Mouse (Mus musculus) megakaryocyte, embryonic 14.5 days (primary cell): ENCODE data around the gene Tph1. TPM values are rescaled to one million over a fixed set of nuclear protein-coding genes. Genes with fewer than 3 reads are reported as not detected.

Source experiments
- H3K27me3 ChIP-seq: replicated peaks from 2 replicates; pipeline ENCODE3; 2012; ENCODE audit warnings: inconsistent platforms
- H3K36me3 ChIP-seq: replicated peaks from 2 replicates; pipeline ENCODE3; 2012; ENCODE audit warnings: low read length, inconsistent platforms, mixed read lengths
- H3K4me1 ChIP-seq: 2 replicates; pipeline ENCODE4 v1.6.1; 2012; ENCODE audit warnings: inconsistent platforms
- H3K4me3 ChIP-seq: replicated peaks from 2 replicates; pipeline ENCODE3; 2012; ENCODE audit warnings: moderate library complexity, mild to moderate bottlenecking, inconsistent platforms
- H3K9me3 ChIP-seq: 2 replicates; pipeline ENCODE4 v1.6.1; 2012; ENCODE audit warnings: inconsistent platforms
- FLI1 ChIP-seq: IDR thresholded peaks from 2 replicates; pipeline ENCODE4 v1.6.1; 2012; ENCODE audit warnings: low read length, inconsistent platforms, mixed read lengths
- GATA1 ChIP-seq: IDR thresholded peaks from 3 replicates; pipeline ENCODE4 v1.6.1; 2012; ENCODE audit warnings: mixed read lengths, low read length, inconsistent platforms, borderline replicate concordance
- polyA plus RNA-seq: library from polyadenylated mRNA; stranded (reverse); fragments of >175 nt; gene quantifications from 2 replicates; pipeline ENCODE4 v1.2.3, GENCODE M21; 2012; ENCODE audit warnings: low replicate concordance; ENCODE audit not compliant: insufficient read depth

Gene Tph1
- 0.11 TPM in 1 of 2 replicates, not detected in the other for polyA plus RNA-seq

DNA sequence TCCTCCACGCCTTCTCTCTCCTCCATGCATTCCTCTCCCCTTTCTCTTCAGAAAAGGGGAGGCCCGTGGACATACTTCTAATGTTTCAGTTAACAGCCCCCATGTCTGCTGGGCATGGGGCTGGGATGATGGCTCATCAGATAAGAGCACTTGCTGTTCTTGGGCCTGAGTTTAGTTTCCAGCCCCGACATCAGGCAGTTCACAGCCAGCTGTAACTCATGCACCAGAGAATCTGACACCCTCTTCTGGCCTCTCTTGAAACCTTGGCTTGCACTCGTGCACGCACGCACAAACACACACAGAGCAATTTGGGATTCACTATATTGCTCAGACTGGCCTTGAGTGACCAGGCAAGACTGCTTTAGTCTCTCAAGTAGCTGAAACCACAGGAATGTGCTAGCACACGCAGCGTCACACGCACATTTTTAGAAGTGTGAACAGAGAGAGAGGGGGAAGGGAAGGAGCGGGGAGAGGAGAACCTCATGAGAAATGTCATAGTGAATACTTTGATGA, at the start of gene Tph1:
TSS of gene Tph1 (minus strand) at position 378 of the 513 bp plus-strand sequence.
- H3K36me3 ChIP-seq, result no peaks in the 10 kb centered on the region
- peaks cover 33% of the 10 kb centered on the region for H3K4me1 ChIP-seq
- H3K27me3 ChIP-seq, result peaks cover 51% of the 10 kb centered on the region
- peak within 1 kb of the TSS; percentile 4 for H3K4me3 ChIP-seq
- peaks cover 3% of the 10 kb centered on the region; the same call in 1 of the 2 replicates for H3K9me3 ChIP-seq
- TF ChIP-seq FLI1 (no peak), GATA1 (no peak)

DNA sequence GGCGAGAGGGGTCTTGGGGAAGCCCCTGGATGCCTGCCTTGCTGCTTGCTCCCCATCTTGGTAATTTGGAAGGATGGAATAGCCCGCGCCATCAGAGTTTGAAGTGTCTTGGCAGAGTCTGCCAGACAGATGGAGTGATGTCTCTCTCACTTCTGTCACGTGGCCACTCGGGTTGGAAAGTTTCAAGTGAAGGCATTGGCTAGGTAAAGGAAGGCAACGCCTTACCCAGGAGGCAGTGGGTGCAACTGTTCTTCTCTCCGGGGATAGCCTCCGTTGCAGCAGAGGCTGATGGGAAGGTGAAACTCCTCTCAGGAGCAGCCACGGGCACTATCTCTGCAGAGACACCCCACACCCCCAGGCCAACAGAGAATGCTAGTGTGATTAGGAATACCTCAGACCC, 48.1 kb upstream of the Tph1 start:
- no peak overlapping the region for H3K4me3 ChIP-seq

DNA sequence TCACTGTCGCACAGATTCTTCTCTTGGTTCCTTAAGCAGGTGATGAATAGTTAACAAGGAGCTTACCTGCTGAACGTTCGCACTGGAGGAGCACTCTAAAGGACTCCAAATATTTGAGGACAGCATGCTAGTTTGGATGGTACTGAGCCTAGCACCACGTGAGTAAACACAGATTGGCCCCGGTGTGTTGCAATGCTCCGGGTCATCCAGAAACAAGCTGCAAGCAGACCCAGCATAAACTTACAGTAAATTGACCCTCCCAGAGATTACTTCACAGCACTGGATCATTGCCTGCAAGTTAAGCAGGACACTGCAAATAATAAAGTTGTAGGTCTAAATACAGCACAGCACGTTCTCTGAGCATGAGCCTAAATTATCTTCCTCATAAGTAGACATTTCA, 47.2 kb upstream of the Tph1 start:
- H3K4me1 ChIP-seq, result peaks cover 26% of the 10 kb centered on the region
- H3K4me3 ChIP-seq, result no peak overlapping the region
- peaks cover 54% of the 10 kb centered on the region for H3K27me3 ChIP-seq
- H3K36me3 ChIP-seq, result no peaks in the 10 kb centered on the region
- TF ChIP-seq GATA1, result no peak
- TF ChIP-seq FLI1, result no peak
- H3K9me3 ChIP-seq, result no peaks in the 10 kb centered on the region

More for the DNA sequence above, 48.1 kb upstream of the Tph1 start:
- H3K27me3 ChIP-seq, result peaks cover 59% of the 10 kb centered on the region
- peaks cover 21% of the 10 kb centered on the region for H3K4me1 ChIP-seq
- H3K36me3 ChIP-seq, result no peaks in the 10 kb centered on the region
- H3K9me3 ChIP-seq, result no peaks in the 10 kb centered on the region
- TF ChIP-seq GATA1, result no peak
- TF ChIP-seq FLI1, result no peak

DNA sequence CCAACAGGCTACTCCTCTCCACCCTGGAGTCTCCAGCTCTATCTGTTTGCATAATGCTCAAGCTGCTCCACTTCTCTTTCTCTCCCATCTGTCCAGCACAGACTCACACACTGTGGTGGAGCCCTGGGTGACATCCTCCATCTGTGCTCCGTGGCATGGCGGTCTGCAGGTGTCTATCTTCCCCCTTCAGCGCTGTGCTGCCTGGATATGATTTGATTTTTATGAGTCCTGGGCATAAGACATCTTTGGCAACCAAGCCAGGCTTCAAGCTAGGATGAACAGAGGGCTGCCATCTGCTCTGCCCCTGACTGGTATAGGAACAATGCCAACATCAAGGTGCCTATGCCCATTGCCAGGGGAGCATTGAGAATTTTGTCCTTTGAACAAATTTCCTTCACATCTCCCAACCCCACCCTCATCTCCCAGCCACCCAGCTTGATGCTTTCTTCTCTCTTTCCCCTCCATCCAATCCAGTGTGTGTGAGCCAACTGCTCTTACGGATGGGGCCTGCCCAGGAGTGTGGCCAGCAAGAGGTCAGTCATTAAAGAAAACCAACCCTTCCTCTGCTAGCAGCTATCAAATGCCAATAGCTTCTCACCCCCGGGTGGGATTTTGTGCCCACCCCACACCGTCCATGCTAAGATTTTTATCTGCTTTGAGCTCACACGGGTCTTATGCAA, 46.4 kb upstream of the Tph1 start:
- no peaks in the 10 kb centered on the region for H3K36me3 ChIP-seq
- no peak overlapping the region for H3K4me3 ChIP-seq
- no peaks in the 10 kb centered on the region for H3K9me3 ChIP-seq
- H3K27me3 ChIP-seq, result peaks cover 47% of the 10 kb centered on the region
- H3K4me1 ChIP-seq, result peaks cover 26% of the 10 kb centered on the region
- TF ChIP-seq GATA1, result no peak
- no peak for TF ChIP-seq FLI1

DNA sequence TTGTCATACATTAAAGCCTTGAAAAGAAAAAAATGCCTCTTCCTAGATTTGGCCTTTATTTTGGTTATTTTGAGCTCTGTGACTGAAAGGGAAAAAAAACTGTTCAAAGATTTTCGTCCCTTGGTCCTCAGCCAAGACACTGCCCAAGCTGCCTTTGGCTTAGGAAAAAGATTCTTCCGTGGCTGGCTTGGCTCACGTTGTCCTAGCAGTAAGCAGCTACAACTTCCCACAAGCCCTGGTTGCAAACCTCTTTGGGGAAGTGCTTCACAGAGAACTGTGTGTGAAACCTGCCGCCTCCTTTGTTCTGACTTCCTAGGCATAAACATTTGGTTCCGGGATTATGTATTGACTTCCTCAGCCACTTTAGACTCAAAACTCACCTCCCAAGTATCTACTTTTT, 44.6 kb upstream of the Tph1 start:
- TF ChIP-seq FLI1, result no peak
- no peak for TF ChIP-seq GATA1
- Histone ChIP-seq H3K4me1 (peaks cover 39% of the 10 kb centered on the region), H3K27me3 (peaks cover 42% of the 10 kb centered on the region), H3K36me3 (no peaks in the 10 kb centered on the region), H3K9me3 (no peaks in the 10 kb centered on the region), H3K4me3 (no peak overlapping the region)

DNA sequence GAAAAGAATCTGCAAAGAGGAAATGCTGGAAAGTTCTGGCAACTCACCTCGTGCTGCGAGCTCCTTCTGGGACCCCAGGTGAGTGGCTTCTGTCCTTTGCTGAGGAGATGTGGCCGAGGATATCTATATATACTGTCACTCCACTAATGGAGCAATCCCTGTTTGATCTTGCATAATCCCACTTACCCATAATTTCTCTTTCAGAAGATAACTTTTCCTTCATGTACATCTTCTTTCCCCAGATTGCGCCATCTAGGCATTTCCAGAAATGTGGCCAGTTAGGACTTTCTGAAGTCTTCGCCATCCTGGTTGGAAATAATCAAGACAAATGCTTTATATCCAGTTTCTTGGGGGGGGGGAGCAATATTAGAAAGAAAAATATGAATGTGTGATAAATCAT, 43.3 kb upstream of the Tph1 start, which contains the start of gene Saa3:
TSS of gene Saa3 (minus strand) at position 101 of the 400 bp plus-strand sequence.
- no peak for TF ChIP-seq GATA1
- TF ChIP-seq FLI1, result no peak
- no peaks in the 10 kb centered on the region for H3K9me3 ChIP-seq
- peaks cover 30% of the 10 kb centered on the region for H3K27me3 ChIP-seq
- no peak within 1 kb of the TSS for H3K4me3 ChIP-seq
- H3K36me3 ChIP-seq, result no peaks in the 10 kb centered on the region
- H3K4me1 ChIP-seq, result peaks cover 45% of the 10 kb centered on the region

DNA sequence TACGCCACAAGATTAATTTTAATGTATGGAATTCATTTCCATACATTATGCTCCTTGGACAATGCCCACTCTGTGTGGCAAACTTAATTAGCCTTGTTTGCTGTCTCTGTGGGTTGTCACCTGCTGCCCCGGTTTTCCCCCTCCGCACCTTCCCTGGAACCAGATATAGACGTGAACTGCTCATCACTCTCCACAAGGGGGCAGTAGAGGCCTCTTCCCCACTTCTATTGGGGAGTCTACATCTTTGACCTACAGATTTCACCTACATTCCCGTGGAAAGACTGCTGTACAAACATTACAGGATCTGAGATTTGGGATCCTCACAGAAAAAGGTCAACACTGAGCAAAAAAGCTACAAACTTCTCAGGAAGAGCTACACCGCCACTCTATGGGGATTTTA, 42.2 kb upstream of the Tph1 start:
- H3K36me3 ChIP-seq, result no peaks in the 10 kb centered on the region
- TF ChIP-seq GATA1, result no peak
- TF ChIP-seq FLI1, result no peak
- H3K9me3 ChIP-seq, result no peaks in the 10 kb centered on the region
- peaks cover 20% of the 10 kb centered on the region for H3K27me3 ChIP-seq
- H3K4me1 ChIP-seq, result peaks cover 48% of the 10 kb centered on the region
- H3K4me3 ChIP-seq, result peak overlapping the region; percentile 12

DNA sequence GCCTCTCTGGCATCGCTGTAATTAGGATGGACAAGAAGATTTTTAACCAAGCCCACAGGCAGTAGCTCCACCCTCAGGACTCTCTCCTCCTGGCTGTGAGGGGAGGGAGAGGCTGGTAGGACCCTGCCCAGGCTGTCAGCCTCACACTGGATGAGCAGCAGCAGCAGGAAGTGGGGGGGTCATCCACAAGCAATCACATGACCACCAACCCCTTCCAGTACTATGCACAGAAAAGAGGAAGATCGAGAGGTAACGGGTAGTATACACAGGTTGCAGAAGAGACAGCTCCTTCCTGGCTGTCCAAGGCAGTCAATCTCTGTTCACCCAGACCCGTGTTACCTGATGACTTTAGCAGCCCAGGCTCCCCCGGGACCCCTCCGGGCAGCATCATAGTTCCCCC, 39.9 kb upstream of the Tph1 start:
- H3K4me1 ChIP-seq, result peaks cover 59% of the 10 kb centered on the region
- peaks cover 11% of the 10 kb centered on the region for H3K36me3 ChIP-seq
- H3K4me3 ChIP-seq, result peak overlapping the region; percentile 74
- no peaks in the 10 kb centered on the region for H3K9me3 ChIP-seq
- peaks cover 3% of the 10 kb centered on the region for H3K27me3 ChIP-seq
- no peak for TF ChIP-seq GATA1
- TF ChIP-seq FLI1, result no peak

DNA sequence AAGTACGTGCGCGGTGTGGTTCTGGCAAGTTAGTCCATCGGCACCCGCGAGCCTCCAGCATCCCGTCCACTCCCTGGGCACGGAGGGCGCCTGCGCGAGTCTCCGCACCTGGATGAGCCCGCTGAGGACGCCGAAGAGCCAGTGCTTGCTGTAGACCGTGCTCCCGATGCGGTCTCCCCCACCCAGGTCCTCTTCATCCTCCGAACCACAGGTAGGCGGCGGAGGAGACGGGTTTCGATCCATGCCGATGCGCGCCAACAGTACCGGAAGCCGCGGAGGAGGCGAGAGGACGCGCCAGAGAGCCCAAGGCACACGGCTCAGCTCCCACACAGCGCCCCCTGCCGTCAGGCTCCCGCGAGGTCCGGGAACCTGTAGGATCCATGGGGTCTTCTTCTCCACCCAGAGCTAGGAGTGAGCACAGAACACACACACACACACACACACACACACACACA, 38.1 kb upstream of the Tph1 start, which contains the start of gene Saal1:
TSS of gene Saal1 (minus strand) at position 291 of the 455 bp plus-strand sequence.
- peaks cover 29% of the 10 kb centered on the region for H3K36me3 ChIP-seq
- H3K4me1 ChIP-seq, result peaks cover 58% of the 10 kb centered on the region
- TF ChIP-seq GATA1 (no peak), FLI1 (peak; percentile 38; the same call in 1 of the 2 replicates)
- no peaks in the 10 kb centered on the region for H3K27me3 ChIP-seq
- no peaks in the 10 kb centered on the region for H3K9me3 ChIP-seq
- peak within 1 kb of the TSS; percentile 100 for H3K4me3 ChIP-seq

DNA sequence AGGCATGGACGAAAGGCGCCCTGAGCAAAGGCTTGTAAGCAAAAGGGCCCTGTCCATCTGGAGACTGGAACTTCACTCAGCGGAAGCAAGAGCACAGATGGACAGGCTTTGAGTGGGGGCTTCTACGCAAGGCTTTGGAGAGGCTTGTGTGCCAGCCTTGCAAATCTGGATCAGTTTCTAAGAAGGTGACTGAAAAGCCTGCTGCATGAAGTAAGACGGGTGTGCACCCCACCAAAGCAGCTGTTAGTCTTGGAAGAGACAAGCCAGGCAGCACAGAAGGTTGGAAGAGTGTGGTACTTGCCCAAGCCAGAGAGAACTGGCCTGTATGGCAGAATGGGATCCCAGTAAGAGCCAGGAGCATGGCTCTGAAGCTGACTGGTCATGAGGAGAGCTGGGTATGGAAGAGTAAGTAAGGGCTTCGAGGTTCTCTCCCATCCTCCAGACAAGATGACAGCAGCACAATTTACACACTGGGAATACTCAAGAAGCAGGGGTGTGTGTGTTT, 28.2 kb upstream of the Tph1 start:
- peaks cover 23% of the 10 kb centered on the region for H3K4me1 ChIP-seq
- H3K36me3 ChIP-seq, result peaks cover 94% of the 10 kb centered on the region
- no peak overlapping the region for H3K4me3 ChIP-seq
- TF ChIP-seq FLI1, result no peak
- TF ChIP-seq GATA1, result no peak
- H3K9me3 ChIP-seq, result no peaks in the 10 kb centered on the region
- no peaks in the 10 kb centered on the region for H3K27me3 ChIP-seq
